Comparison of ENCODE assay signal across 10 mouse cellular contexts in the genomic region with DNA sequence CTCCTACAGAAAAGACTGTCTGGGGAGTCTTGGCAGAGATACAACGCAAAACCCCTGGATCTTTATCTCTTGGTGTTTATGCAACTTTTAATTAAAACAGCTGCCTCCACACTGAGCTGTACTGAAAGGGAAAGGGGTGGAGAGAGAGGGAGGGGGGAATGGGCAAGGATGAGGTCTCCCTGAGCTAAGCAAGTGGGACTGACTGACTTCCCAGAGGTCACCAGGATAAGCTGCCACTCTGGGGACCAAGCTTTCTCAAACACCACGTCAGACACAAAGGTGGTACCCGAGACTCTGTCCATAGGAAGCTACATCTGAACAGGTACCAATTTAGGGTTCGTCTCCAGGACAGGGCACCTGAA. TPM values are rescaled to one million over a fixed set of nuclear protein-coding genes. Genes with fewer than 3 reads are reported as not detected.
A peak's percentile ranks its signal among the peaks of the same experiment; 100 is the strongest.
DNase-seq lines count a peak whose midpoint lies in the region; ATAC-seq and TF ChIP-seq lines count a peak whose summit lies in the region.
"Had no signal": no experiment of that assay in that cellular context is flagged by ENCODE, and none has a peak within 500 bp of the region (broad histone marks: within the 10 kb centered on the region; RNA-seq: fewer than 3 reads in every experiment).

No protein-coding gene starts in this region.

- no peak for TF ChIP-seq CTCF in gastrocnemius, adult 2 months (IDR thresholded peaks at IDR 0.05)
- no peak for TF ChIP-seq CTCF in lung, postnatal 0 days (IDR thresholded peaks at IDR 0.05)
- no peak for TF ChIP-seq CTCF in stomach, postnatal 0 days (IDR thresholded peaks at IDR 0.05; ENCODE audit: low read depth)

- H3K27ac ChIP-seq in gastrocnemius, adult 2 months, result peak overlapping the region; percentile 67
- peak overlapping the region; percentile 63 for H3K27ac ChIP-seq in lung, postnatal 0 days (ENCODE audit: low read length)
- H3K27ac ChIP-seq in limb, embryonic 14.5 days (replicated peaks; ENCODE audit: low read depth, low read length), result peak overlapping the region; percentile 43; the same call in 1 of the 2 replicates
- peak overlapping the region; percentile 65 for H3K27ac ChIP-seq in stomach, postnatal 0 days (replicated peaks)

- no peak overlapping the region for H3K9ac ChIP-seq in lung, postnatal 0 days (replicated peaks; ENCODE audit: low read depth)
- no peak overlapping the region for H3K9ac ChIP-seq in limb, embryonic 14.5 days (ENCODE audit: low read depth, low read length, severe bottlenecking)
- H3K9ac ChIP-seq in stomach, postnatal 0 days (ENCODE audit: low read length), result no peak overlapping the region

- no peak for DNase-seq in gastrocnemius, adult 2 months
- no peak for DNase-seq in gastrocnemius, adult 8-10 months (ENCODE audit: low spot score in 2 of 2)
- no peak for DNase-seq in lung, postnatal 0 days (ENCODE audit: low spot score)
- DNase-seq in lung, postnatal 4 days, result no peak
- no peak for DNase-seq in limb, embryonic 14.5 days (ENCODE audit: low spot score)
- DNase-seq in stomach, postnatal 0 days (ENCODE audit: low spot score), result no peak
- no peak for DNase-seq in frontal cortex, adult 2 months (ENCODE audit: extremely low spot score in 1 of 2, low spot score in 1 of 2)
- no peak for DNase-seq in right cerebral cortex, postnatal 36 days (ENCODE audit: low spot score in 2 of 2)
- DNase-seq: kidney, adult 18-20 months had no signal

- no peak for TF ChIP-seq POLR2A in limb, embryonic 14.5 days (IDR thresholded peaks at IDR 0.05; ENCODE audit: borderline replicate concordance, extremely low read depth, insufficient read depth, insufficient read length)

- ATAC-seq in lung, postnatal 0 days, result no peak; the same call in 1 of the 2 replicates
- ATAC-seq in limb, embryonic 14.5 days (ENCODE audit: low FRiP score, low read depth), result no peak
- no peak for ATAC-seq in stomach, postnatal 0 days (ENCODE audit: low FRiP score, low TSS enrichment)
- ATAC-seq: Patski had no signal

- H3K4me1 ChIP-seq in lung, postnatal 0 days (ENCODE audit: insufficient read depth, low read depth, low read length), result no peaks in the 10 kb centered on the region
- peaks cover 8% of the 10 kb centered on the region; the same call in 1 of the 2 replicates for H3K4me1 ChIP-seq in limb, embryonic 14.5 days (ENCODE audit: control insufficient read depth, insufficient read depth, low read length)
- H3K4me1 ChIP-seq in stomach, postnatal 0 days (replicated peaks; ENCODE audit: control insufficient read depth, insufficient read depth), result no peaks in the 10 kb centered on the region

- no peak overlapping the region for H3K4me3 ChIP-seq in gastrocnemius, adult 2 months
- H3K4me3 ChIP-seq in lung, postnatal 0 days (ENCODE audit: low read depth, low read length), result no peak overlapping the region
- no peak overlapping the region for H3K4me3 ChIP-seq in limb, embryonic 14.5 days (replicated peaks; ENCODE audit: low read length)
- H3K4me3 ChIP-seq in stomach, postnatal 0 days (ENCODE audit: low read depth, low read length), result no peak overlapping the region

- H3K36me3 ChIP-seq in lung, postnatal 0 days (ENCODE audit: insufficient read depth, low read length), result no peaks in the 10 kb centered on the region
- no peaks in the 10 kb centered on the region; the same call in 1 of the 2 replicates for H3K36me3 ChIP-seq in limb, embryonic 14.5 days (ENCODE audit: control insufficient read depth, insufficient read depth, low read length)
- no peaks in the 10 kb centered on the region for H3K36me3 ChIP-seq in stomach, postnatal 0 days (ENCODE audit: control insufficient read depth, insufficient read depth, low read length)

- 55% methylated on average over 4 of the region's 4 CpGs for WGBS in lung, postnatal 0 days
- WGBS in limb, embryonic 14.5 days, result 61% methylated on average over 4 of the region's 4 CpGs
- 70% methylated on average over 4 of the region's 4 CpGs for WGBS in stomach, postnatal 0 days

- no peaks in the 10 kb centered on the region for H3K27me3 ChIP-seq in lung, postnatal 0 days (replicated peaks; ENCODE audit: insufficient read depth, low read length)
- no peaks in the 10 kb centered on the region for H3K27me3 ChIP-seq in limb, embryonic 14.5 days (ENCODE audit: control insufficient read depth, insufficient read depth, low read length)
- no peaks in the 10 kb centered on the region for H3K27me3 ChIP-seq in stomach, postnatal 0 days (ENCODE audit: control insufficient read depth, insufficient read depth, low read length)
- H3K27me3 ChIP-seq: Patski had no signal

- no peaks in the 10 kb centered on the region for H3K9me3 ChIP-seq in lung, postnatal 0 days (ENCODE audit: low read length)
- H3K9me3 ChIP-seq in limb, embryonic 14.5 days (ENCODE audit: control insufficient read depth, low read length), result no peaks in the 10 kb centered on the region
- H3K9me3 ChIP-seq in stomach, postnatal 0 days (ENCODE audit: control insufficient read depth, low read length), result no peaks in the 10 kb centered on the region

- intact Hi-C loops in gastrocnemius, adult 2 months (cut with DNase I), result no loop called here

- no peak for TF ChIP-seq EP300 in lung, postnatal 0 days (IDR thresholded peaks at IDR 0.05)
- no peak for TF ChIP-seq EP300 in stomach, postnatal 0 days (optimal IDR thresholded peaks at IDR 0.05)

- H3K4me2 ChIP-seq in lung, postnatal 0 days (replicated peaks; ENCODE audit: low read depth, low read length), result no peak overlapping the region
- H3K4me2 ChIP-seq in limb, embryonic 14.5 days (replicated peaks; ENCODE audit: low read depth, low read length, severe bottlenecking), result no peak overlapping the region
- no peak overlapping the region for H3K4me2 ChIP-seq in stomach, postnatal 0 days (replicated peaks; ENCODE audit: low read depth)

RNA-seq across cellular contexts. Expression of a gene that starts 30.1 kb away (rescaled TPM):
- total RNA-seq in gastrocnemius, adult 2 months (2021), result 1 to 10 TPM; 1.5 to 2.4 TPM
- total RNA-seq in gastrocnemius, adult 8-10 months (2022), result 1 to 10 TPM in 3 of 4 experiments, under 1 TPM in 1; 0.97 to 1.5 (median 1.4) TPM
- polyA plus RNA-seq in lung, postnatal 0 days (2015; fragmentation: Nextera tagmentation; extraction: Ambion mirVana), result 36.4 and 39.9 TPM in 2 replicates
- 34.5 and 42.3 TPM in 2 replicates for polyA plus RNA-seq in limb, embryonic 14.5 days (2012; rRNA removed)
- 24.5 and 26.6 TPM in 2 replicates for polyA plus RNA-seq in limb, embryonic 14.5 days (2014; fragmentation: Nextera tagmentation; extraction: Ambion mirVana)
- polyA plus RNA-seq in stomach, postnatal 0 days (2015; fragmentation: Nextera tagmentation; extraction: Ambion mirVana), result 8.2 and 8.7 TPM in 2 replicates
- polyA plus RNA-seq in frontal cortex, adult 2 months (2012; rRNA removed), result 4.3 TPM in 2 replicates
